Mouse (Mus musculus): ENCODE measurements around the gene Plcd3.

The Plcd3 gene

GRCm38 (mm10) chr11:103067457-103068001 lies 33.9 kb downstream of the Plcd3 start:
- no peak for DNase-seq (ENCODE audit: low read depth in 2 of 2, low spot score in 2 of 2)

GRCm38 (mm10) chr11:103067051-103067361 lies 34.5 kb downstream of the Plcd3 start:
- DNase-seq (ENCODE audit: low read depth in 2 of 2, low spot score in 2 of 2) = no peak

GRCm38 (mm10) chr11:103066191-103067050 lies 35.0 kb downstream of the Plcd3 start:
- no peak for DNase-seq (ENCODE audit: low read depth in 2 of 2, low spot score in 2 of 2)

GRCm38 (mm10) chr11:103058499-103059085 lies 42.9 kb downstream of the Plcd3 start:
- DNase-seq (ENCODE audit: low read depth in 2 of 2, low spot score in 2 of 2) = no peak

GRCm38 (mm10) chr11:103056636-103057035 lies 44.8 kb downstream of the Plcd3 start:
- DNase-seq (ENCODE audit: low read depth in 2 of 2, low spot score in 2 of 2) = no peak

- DNase-seq (ENCODE audit: low read depth in 2 of 2, low spot score in 2 of 2) = peak; percentile 57 to 75
Observed at GRCm38 (mm10) chr11:103054798-103055197, 46.7 kb downstream of the Plcd3 start.

GRCm38 (mm10) chr11:103053191-103054076 lies 48.0 kb downstream of the Plcd3 start:
- no peak for DNase-seq (ENCODE audit: low read depth in 2 of 2, low spot score in 2 of 2)

GRCm38 (mm10) chr11:103052078-103052477 lies 49.4 kb downstream of the Plcd3 start:
- no peak for DNase-seq (ENCODE audit: low read depth in 2 of 2, low spot score in 2 of 2)

GRCm38 (mm10) chr11:103051249-103051691 lies 50.2 kb downstream of the Plcd3 start:
- no peak for DNase-seq (ENCODE audit: low read depth in 2 of 2, low spot score in 2 of 2)

GRCm38 (mm10) chr11:103050153-103050552 lies 51.3 kb downstream of the Plcd3 start:
- DNase-seq (ENCODE audit: low read depth in 2 of 2, low spot score in 2 of 2) = no peak

GRCm38 (mm10) chr11:103049611-103050010 lies 51.8 kb downstream of the Plcd3 start:
- no peak for DNase-seq (ENCODE audit: low read depth in 2 of 2, low spot score in 2 of 2)

- no peak for DNase-seq (ENCODE audit: low read depth in 2 of 2, low spot score in 2 of 2)
Observed at GRCm38 (mm10) chr11:103046286-103046685, 55.2 kb downstream of the Plcd3 start.

GRCm38 (mm10) chr11:103043982-103044381 lies 57.5 kb downstream of the Plcd3 start:
- no peak for DNase-seq (ENCODE audit: low read depth in 2 of 2, low spot score in 2 of 2)

- no peak for DNase-seq (ENCODE audit: low read depth in 2 of 2, low spot score in 2 of 2)
Observed at GRCm38 (mm10) chr11:103042828-103043227, 58.6 kb downstream of the Plcd3 start.

- no peak for DNase-seq (ENCODE audit: low read depth in 2 of 2, low spot score in 2 of 2)
Observed at GRCm38 (mm10) chr11:103038037-103038436, 63.4 kb downstream of the Plcd3 start.

GRCm38 (mm10) chr11:103036881-103037465 lies 64.5 kb downstream of the Plcd3 start:
- DNase-seq (ENCODE audit: low read depth in 2 of 2, low spot score in 2 of 2) = no peak

GRCm38 (mm10) chr11:103035007-103035406 lies 66.5 kb downstream of the Plcd3 start:
- DNase-seq (ENCODE audit: low read depth in 2 of 2, low spot score in 2 of 2) = no peak

- no peak for DNase-seq (ENCODE audit: low read depth in 2 of 2, low spot score in 2 of 2)
Observed at GRCm38 (mm10) chr11:103033030-103033429, 68.4 kb downstream of the Plcd3 start.

- DNase-seq (ENCODE audit: low read depth in 2 of 2, low spot score in 2 of 2) = peak; percentile 91 to 93
Observed at GRCm38 (mm10) chr11:103028176-103028891, 73.1 kb downstream of the Plcd3 start, which contains the start of the genes Nmt1 and Dcakd. Nmt1 (plus strand) TSS chr11:103028190. Dcakd (minus strand) TSS chr11:103028333.

- no peak for DNase-seq (ENCODE audit: low read depth in 2 of 2, low spot score in 2 of 2)
Observed at GRCm38 (mm10) chr11:103027570-103028175, 73.8 kb downstream of the Plcd3 start.

All from CD8-positive naive resting alpha-beta T cell, adult 2 months (primary cell).